Mouse (Mus musculus) bone marrow macrophage, adult 2 months (primary cell): Measurements from ENCODE around the gene Tiam1.

ENCODE experiments used
- CTCF ChIP-seq: IDR thresholded peaks from 2 replicates; pipeline ENCODE4 v1.5.1; 2012; ENCODE audit warnings: low read depth, mild to moderate bottlenecking, low read length, moderate library complexity
- POLR2A ChIP-seq: IDR thresholded peaks from 2 replicates; pipeline ENCODE4 v1.6.1; 2012; ENCODE audit warnings: mild to moderate bottlenecking, low read depth, low read length, borderline replicate concordance

DNA sequence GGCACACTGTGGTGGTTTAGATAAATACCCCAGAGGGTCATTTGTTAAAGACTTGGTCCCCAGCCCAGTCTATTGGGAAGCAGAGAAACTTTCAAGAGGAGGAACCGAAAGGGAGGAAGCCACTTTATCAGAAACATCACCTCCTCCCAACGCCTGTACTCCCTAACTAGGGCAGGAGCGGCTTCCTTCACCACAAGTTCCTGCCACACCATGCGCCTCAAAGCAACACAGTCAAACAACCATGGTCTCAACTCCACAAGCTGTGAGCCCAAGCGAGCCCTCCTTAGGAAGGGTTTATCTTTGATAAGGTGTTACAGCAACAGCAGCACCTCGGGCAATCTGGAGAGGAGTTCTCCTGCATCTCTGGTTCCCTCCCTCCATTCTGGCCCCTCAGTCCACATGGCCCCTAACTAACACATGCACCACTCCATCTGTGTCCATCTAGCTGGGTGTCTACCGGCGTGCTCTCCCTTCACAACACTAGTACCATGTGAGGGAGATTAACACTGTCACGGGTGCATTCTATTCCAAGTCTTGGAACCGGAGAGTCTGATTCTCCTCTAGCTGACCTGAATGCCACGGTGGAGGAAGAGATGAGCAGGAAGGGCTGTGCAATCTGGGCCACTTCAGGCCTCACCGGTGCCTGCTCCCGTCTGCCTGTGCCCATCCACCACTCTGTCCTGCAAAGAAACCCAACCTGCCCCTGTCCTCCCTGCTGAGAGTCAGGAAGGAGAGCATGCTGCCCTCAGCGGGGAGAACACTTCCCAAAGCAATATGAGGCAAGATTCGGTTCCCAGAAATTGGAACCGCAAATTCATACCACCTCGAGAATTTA lies 149.4 kb downstream of the Tiam1 start:
- no peak for TF ChIP-seq CTCF
- TF ChIP-seq POLR2A = no peak
